Mouse (Mus musculus) limb, embryonic 12.5 days (tissue): ENCODE data around the gene Trappc5. TPM values are rescaled to one million over a fixed set of nuclear protein-coding genes. Genes with fewer than 3 reads are reported as not detected.

Experiments used
- ATAC-seq: fragments of 200-750 bp; cut with Nextera tagmentation; 2 replicates; pipeline ENCODE4 v1.8.0; 2017; ENCODE audit warnings: low read depth, moderate TSS enrichment; ENCODE audit not compliant: insufficient number of reproducible peaks, insufficient read depth, low FRiP score, low TSS enrichment
- H3K27ac ChIP-seq: fragments of 300-500 bp; sonication (generic); 2 replicates; pipeline ENCODE4 v1.5.1; 2016; ENCODE audit warnings: mild to moderate bottlenecking, moderate library complexity
- H3K27me3 ChIP-seq: fragments of 300-500 bp; sonication (generic); 2 replicates; pipeline ENCODE4 v1.6.1; 2016; ENCODE audit warnings: mild to moderate bottlenecking, moderate library complexity
- H3K36me3 ChIP-seq: fragments of 300-500 bp; sonication (generic); 2 replicates; pipeline ENCODE4 v1.6.1; 2016; ENCODE audit warnings: mild to moderate bottlenecking, moderate library complexity
- H3K4me1 ChIP-seq: fragments of 300-500 bp; sonication (generic); replicated peaks from 2 replicates; pipeline ENCODE4 v1.6.1; 2016
- H3K4me2 ChIP-seq: fragments of 300-500 bp; sonication (generic); 2 replicates; pipeline ENCODE4 v1.6.1; 2016; ENCODE audit warnings: mild to moderate bottlenecking, moderate library complexity
- H3K4me3 ChIP-seq: fragments of 300-500 bp; sonication (generic); replicated peaks from 2 replicates; pipeline ENCODE4 v1.5.1; 2016; ENCODE audit warnings: mild to moderate bottlenecking
- H3K9ac ChIP-seq: fragments of 300-500 bp; sonication (generic); replicated peaks from 2 replicates; pipeline ENCODE4 v1.6.1; 2016; ENCODE audit warnings: mild to moderate bottlenecking, moderate library complexity
- H3K9me3 ChIP-seq: fragments of 300-500 bp; sonication (generic); 2 replicates; pipeline ENCODE4 v1.6.1; 2016; ENCODE audit warnings: mild to moderate bottlenecking, moderate library complexity
- WGBS: fragments of 180-500 bp; shearing (Covaris S2); methylation state at CpG from one replicate; pipeline ENCODE4 v1.1.7; 2016; 5-methylcytosine and 5-hydroxymethylcytosine counted together
- polyA plus RNA-seq: library from polyadenylated mRNA; unstranded; fragments of >200 nt; fragmentation: Nextera tagmentation; extraction: Ambion mirVana; gene quantifications from 2 replicates; pipeline ENCODE4 v1.2.1, GENCODE M21; 2016

The Trappc5 gene
- polyA plus RNA-seq: 37.6 and 38.2 TPM in 2 replicates

- Histone ChIP-seq H3K4me3 (peak within 1 kb of the TSS; percentile 86), H3K36me3 (peaks cover 30% of the 10 kb centered on the region), H3K4me1 (peaks cover 21% of the 10 kb centered on the region; the same call in 1 of the 2 replicates), H3K4me2 (peak within 1 kb of the TSS; percentile 82), H3K27ac (peak within 1 kb of the TSS; percentile 90), H3K9ac (peak within 1 kb of the TSS; percentile 95), H3K9me3 (no peaks in the 10 kb centered on the region), H3K27me3 (no peaks in the 10 kb centered on the region)
- 1% methylated on average over 61 of the region's 61 CpGs for WGBS
- peak; percentile 83 for ATAC-seq
Observed at GRCm38 (mm10) chr8:3676131-3676992, at the start of gene Trappc5. Gene Trappc5, plus strand, starts transcription at chr8:3676299.

GRCm38 (mm10) chr8:3626971-3627370 lies 49.1 kb upstream of the Trappc5 start:
- Histone ChIP-seq H3K4me1 (peaks cover 6% of the 10 kb centered on the region), H3K4me2 (no peak overlapping the region), H3K27ac (no peak overlapping the region), H3K9me3 (no peaks in the 10 kb centered on the region), H3K27me3 (peaks cover 28% of the 10 kb centered on the region), H3K4me3 (no peak overlapping the region), H3K9ac (no peak overlapping the region), H3K36me3 (no peaks in the 10 kb centered on the region)
- no peak for ATAC-seq
- WGBS: 51% methylated on average over 5 of the region's 5 CpGs

GRCm38 (mm10) chr8:3628014-3628413 lies 48.1 kb upstream of the Trappc5 start:
- H3K9me3 ChIP-seq: no peaks in the 10 kb centered on the region
- no peak for ATAC-seq
- no peaks in the 10 kb centered on the region; the same call in 1 of the 2 replicates for H3K4me1 ChIP-seq
- WGBS: 37% methylated on average over 5 of the region's 5 CpGs
- H3K27ac ChIP-seq: no peak overlapping the region
- no peak overlapping the region for H3K9ac ChIP-seq
- peaks cover 28% of the 10 kb centered on the region for H3K27me3 ChIP-seq
- H3K4me3 ChIP-seq: no peak overlapping the region
- no peak overlapping the region for H3K4me2 ChIP-seq
- no peaks in the 10 kb centered on the region for H3K36me3 ChIP-seq

GRCm38 (mm10) chr8:3630647-3631477 lies 45.2 kb upstream of the Trappc5 start, which contains the start of gene Stxbp2:
Gene Stxbp2, plus strand, starts transcription at chr8:3630955.
- 7% methylated on average over 47 of the region's 47 CpGs for WGBS
- H3K36me3 ChIP-seq: no peaks in the 10 kb centered on the region
- peaks cover 28% of the 10 kb centered on the region for H3K27me3 ChIP-seq
- H3K9me3 ChIP-seq: no peaks in the 10 kb centered on the region
- peak within 1 kb of the TSS; percentile 55 for H3K4me3 ChIP-seq
- 0 out of 2 replicates have a peak, but pooled peaks have one; percentile 33 for ATAC-seq
- no peaks in the 10 kb centered on the region; the same call in 1 of the 2 replicates for H3K4me1 ChIP-seq
- H3K9ac ChIP-seq: peak within 1 kb of the TSS; percentile 50
- H3K4me2 ChIP-seq: peak within 1 kb of the TSS; percentile 83
- H3K27ac ChIP-seq: no peak within 1 kb of the TSS

GRCm38 (mm10) chr8:3631478-3631875 lies 44.6 kb upstream of the Trappc5 start:
- Histone ChIP-seq H3K4me1 (no peaks in the 10 kb centered on the region; the same call in 1 of the 2 replicates), H3K4me2 (peak overlapping the region; percentile 83), H3K9ac (peak overlapping the region; percentile 50), H3K4me3 (peak overlapping the region; percentile 55), H3K27me3 (peaks cover 28% of the 10 kb centered on the region), H3K27ac (no peak overlapping the region), H3K36me3 (no peaks in the 10 kb centered on the region), H3K9me3 (no peaks in the 10 kb centered on the region)
- ATAC-seq: no peak
- WGBS: 25% methylated on average over 8 of the region's 8 CpGs

- no peak for ATAC-seq
- no peaks in the 10 kb centered on the region for H3K4me1 ChIP-seq
- 28% methylated on average over 5 of the region's 5 CpGs for WGBS
Observed at GRCm38 (mm10) chr8:3645804-3646203, 30.3 kb upstream of the Trappc5 start.

GRCm38 (mm10) chr8:3646824-3647531 lies 29.1 kb upstream of the Trappc5 start:
- no peaks in the 10 kb centered on the region for H3K4me1 ChIP-seq
- ATAC-seq: no peak
- peaks cover 3% of the 10 kb centered on the region for H3K27me3 ChIP-seq
- no peak overlapping the region for H3K4me3 ChIP-seq
- H3K9ac ChIP-seq: no peak overlapping the region
- no peak overlapping the region for H3K27ac ChIP-seq
- WGBS: 88% methylated on average over 6 of the region's 6 CpGs
- H3K9me3 ChIP-seq: no peaks in the 10 kb centered on the region
- no peak overlapping the region for H3K4me2 ChIP-seq
- no peaks in the 10 kb centered on the region for H3K36me3 ChIP-seq

More at GRCm38 (mm10) chr8:3645804-3646203, 30.3 kb upstream of the Trappc5 start:
- H3K9ac ChIP-seq: no peak overlapping the region
- no peaks in the 10 kb centered on the region for H3K36me3 ChIP-seq
- peaks cover 2% of the 10 kb centered on the region; the same call in 1 of the 2 replicates for H3K27me3 ChIP-seq
- H3K4me3 ChIP-seq: no peak overlapping the region
- H3K9me3 ChIP-seq: no peaks in the 10 kb centered on the region
- no peak overlapping the region for H3K4me2 ChIP-seq
- H3K27ac ChIP-seq: no peak overlapping the region

- 73% methylated on average over 4 of the region's 4 CpGs for WGBS
- ATAC-seq: no peak
- no peak overlapping the region for H3K4me2 ChIP-seq
Observed at GRCm38 (mm10) chr8:3647561-3647960, 28.5 kb upstream of the Trappc5 start.

GRCm38 (mm10) chr8:3648268-3648667 lies 27.8 kb upstream of the Trappc5 start:
- no peak for ATAC-seq
- Histone ChIP-seq H3K9me3 (no peaks in the 10 kb centered on the region), H3K4me2 (no peak overlapping the region), H3K36me3 (no peaks in the 10 kb centered on the region), H3K4me1 (no peaks in the 10 kb centered on the region), H3K4me3 (no peak overlapping the region), H3K27ac (no peak overlapping the region), H3K27me3 (peaks cover 3% of the 10 kb centered on the region), H3K9ac (no peak overlapping the region)
- 91% methylated on average over 1 of the region's 2 CpGs for WGBS

More at GRCm38 (mm10) chr8:3647561-3647960, 28.5 kb upstream of the Trappc5 start:
- peaks cover 3% of the 10 kb centered on the region for H3K27me3 ChIP-seq
- no peak overlapping the region for H3K4me3 ChIP-seq
- no peaks in the 10 kb centered on the region for H3K36me3 ChIP-seq
- no peak overlapping the region for H3K9ac ChIP-seq
- no peak overlapping the region for H3K27ac ChIP-seq
- no peaks in the 10 kb centered on the region for H3K9me3 ChIP-seq
- no peaks in the 10 kb centered on the region for H3K4me1 ChIP-seq

GRCm38 (mm10) chr8:3648990-3649389 lies 27.1 kb upstream of the Trappc5 start:
- WGBS: 43% methylated on average over 1 of the region's 1 CpGs
- Histone ChIP-seq H3K36me3 (no peaks in the 10 kb centered on the region), H3K27ac (no peak overlapping the region), H3K4me3 (no peak overlapping the region), H3K4me2 (no peak overlapping the region), H3K9ac (no peak overlapping the region), H3K4me1 (no peaks in the 10 kb centered on the region), H3K9me3 (no peaks in the 10 kb centered on the region), H3K27me3 (peaks cover 3% of the 10 kb centered on the region)
- 0 out of 2 replicates have a peak, but pooled peaks have one; percentile 64 for ATAC-seq
